Mouse (Mus musculus): ENCODE data around the gene Kcng3.

The Kcng3 gene

GRCm38 (mm10) chr17:83631783-83632652 lies at the start of gene Kcng3:
Gene Kcng3, minus strand, starts transcription at chr17:83631895.
- no peak for DNase-seq (ENCODE audit: extremely low read depth, insufficient read length, low spot score)

GRCm38 (mm10) chr17:83677370-83677769 lies 45.7 kb upstream of the Kcng3 start:
- DNase-seq (ENCODE audit: extremely low read depth, insufficient read length, low spot score): no peak

- no peak for DNase-seq (ENCODE audit: extremely low read depth, insufficient read length, low spot score)
Observed at GRCm38 (mm10) chr17:83672685-83673084, 41.0 kb upstream of the Kcng3 start.

GRCm38 (mm10) chr17:83667934-83668690 lies 36.4 kb upstream of the Kcng3 start:
- no peak for DNase-seq (ENCODE audit: extremely low read depth, insufficient read length, low spot score)

- DNase-seq (ENCODE audit: extremely low read depth, insufficient read length, low spot score): peak; percentile 86
Observed at GRCm38 (mm10) chr17:83666597-83667287, 35.0 kb upstream of the Kcng3 start.

- no peak for DNase-seq (ENCODE audit: extremely low read depth, insufficient read length, low spot score)
Observed at GRCm38 (mm10) chr17:83664761-83665160, 33.1 kb upstream of the Kcng3 start.

- DNase-seq (ENCODE audit: extremely low read depth, insufficient read length, low spot score): no peak
Observed at GRCm38 (mm10) chr17:83658943-83659342, 27.2 kb upstream of the Kcng3 start.

- DNase-seq (ENCODE audit: extremely low read depth, insufficient read length, low spot score): no peak
Observed at GRCm38 (mm10) chr17:83657375-83657774, 25.7 kb upstream of the Kcng3 start.

GRCm38 (mm10) chr17:83655732-83656131 lies 24.0 kb upstream of the Kcng3 start:
- DNase-seq (ENCODE audit: extremely low read depth, insufficient read length, low spot score): no peak

- no peak for DNase-seq (ENCODE audit: extremely low read depth, insufficient read length, low spot score)
Observed at GRCm38 (mm10) chr17:83654651-83655136, 23.0 kb upstream of the Kcng3 start.

GRCm38 (mm10) chr17:83653635-83654034 lies 21.9 kb upstream of the Kcng3 start:
- DNase-seq (ENCODE audit: extremely low read depth, insufficient read length, low spot score): no peak

- no peak for DNase-seq (ENCODE audit: extremely low read depth, insufficient read length, low spot score)
Observed at GRCm38 (mm10) chr17:83650932-83651682, 19.4 kb upstream of the Kcng3 start.

GRCm38 (mm10) chr17:83649986-83650385 lies 18.3 kb upstream of the Kcng3 start:
- no peak for DNase-seq (ENCODE audit: extremely low read depth, insufficient read length, low spot score)

GRCm38 (mm10) chr17:83647413-83647812 lies 15.7 kb upstream of the Kcng3 start:
- DNase-seq (ENCODE audit: extremely low read depth, insufficient read length, low spot score): no peak

- DNase-seq (ENCODE audit: extremely low read depth, insufficient read length, low spot score): no peak
Observed at GRCm38 (mm10) chr17:83646425-83647163, 14.9 kb upstream of the Kcng3 start.

GRCm38 (mm10) chr17:83645226-83645808 lies 13.6 kb upstream of the Kcng3 start:
- peak; percentile 68 for DNase-seq (ENCODE audit: extremely low read depth, insufficient read length, low spot score)

- DNase-seq (ENCODE audit: extremely low read depth, insufficient read length, low spot score): no peak
Observed at GRCm38 (mm10) chr17:83637393-83637792, 5.7 kb upstream of the Kcng3 start.

- no peak for DNase-seq (ENCODE audit: extremely low read depth, insufficient read length, low spot score)
Observed at GRCm38 (mm10) chr17:83636443-83636842, 4.7 kb upstream of the Kcng3 start.

Data from 3134 (cell line).